Mouse (Mus musculus): ENCODE data around the gene Olfr867.

DNA sequence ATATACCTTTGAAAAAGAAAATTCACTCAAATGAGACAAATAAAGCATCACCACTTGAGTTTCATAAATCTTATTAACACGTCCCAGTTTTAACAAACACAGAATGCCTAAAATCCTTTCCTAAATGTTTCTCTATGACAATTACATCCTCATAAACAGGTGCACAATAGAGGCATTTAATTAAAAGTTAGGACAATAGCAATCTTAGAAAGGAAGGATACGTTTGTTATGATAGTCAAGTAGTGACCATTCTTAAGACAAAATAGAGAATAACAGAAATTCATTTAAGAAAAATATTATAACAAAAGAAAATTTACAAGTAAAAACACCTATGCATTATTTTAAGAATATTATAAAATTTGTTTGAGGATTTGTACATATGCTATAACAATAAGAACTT lies 29.4 kb downstream of the Olfr867 start, which contains the start of gene Olfr866:
- no peak for TF ChIP-seq CTCF (IDR thresholded peaks at IDR 0.05; ENCODE audit: borderline replicate concordance, extremely low read depth, insufficient read depth, insufficient read length)
- no peak for TF ChIP-seq POLR2A (IDR thresholded peaks at IDR 0.05; ENCODE audit: borderline replicate concordance, extremely low read depth, insufficient read depth, insufficient read length, poor library complexity, severe bottlenecking)
